Mouse (Mus musculus) MEL (cell line): Measurements from ENCODE around the gene Klf11.

Experiments used
- BHLHE40 ChIP-seq: IDR thresholded peaks from 2 replicates; pipeline ENCODE4 v1.6.1; 2012; ENCODE audit warnings: low read depth, mild to moderate bottlenecking, inconsistent platforms, low read length, improper control_type of control experiment, borderline replicate concordance
- CTCF ChIP-seq, 3 experiments: IDR thresholded peaks in 2 of 3; conservative IDR thresholded peaks in 1 of 3; 2 replicates each; pipeline ENCODE4 v1.5.1; 2011 to 2012; ENCODE audit warnings: low read length in 3 of 3, low read depth in 2 of 3, mild to moderate bottlenecking in 2 of 3, improper control_type of control experiment in 1 of 3, inconsistent platforms in 1 of 3, mixed read lengths in 1 of 3, moderate library complexity in 1 of 3; ENCODE audit not compliant: control insufficient read depth in 1 of 3, insufficient read depth in 1 of 3, poor library complexity in 1 of 3, severe bottlenecking in 1 of 3
- E2F4 ChIP-seq: IDR thresholded peaks from 2 replicates; pipeline ENCODE4 v1.6.1; 2011; ENCODE audit warnings: low read depth, low read length, improper control_type of control experiment, borderline replicate concordance
- KAT2A ChIP-seq: conservative IDR thresholded peaks from 2 replicates; pipeline ENCODE4 v1.6.1; 2012; ENCODE audit warnings: low read depth, low read length, improper control_type of control experiment, inconsistent platforms
- MEF2A ChIP-seq: IDR thresholded peaks from 2 replicates; pipeline ENCODE4 v1.6.1; 2014; ENCODE audit warnings: low read depth, mild to moderate bottlenecking, inconsistent platforms, low read length, improper control_type of control experiment; ENCODE audit not compliant: poor library complexity, insufficient replicate concordance, severe bottlenecking; ENCODE audit errors: extremely low read depth
- POLR2A ChIP-seq, 2 experiments: IDR thresholded peaks; 2 replicates each; pipeline ENCODE4 v1.6.1; 2011 to 2012; ENCODE audit warnings: low read length in 2 of 2, mild to moderate bottlenecking in 2 of 2, control low read depth in 1 of 2, improper control_type of control experiment in 1 of 2, low read depth in 1 of 2, moderate library complexity in 1 of 2; ENCODE audit not compliant: control insufficient read depth in 1 of 2, insufficient read depth in 1 of 2, poor library complexity in 1 of 2
- TAL1 ChIP-seq: IDR thresholded peaks from 2 replicates; pipeline ENCODE4 v1.6.1; 2012; ENCODE audit warnings: mild to moderate bottlenecking, inconsistent platforms, low read length, moderate library complexity, mixed read lengths
- TCF12 ChIP-seq: IDR thresholded peaks from 2 replicates; pipeline ENCODE4 v1.6.1; 2014; ENCODE audit warnings: low read depth, mild to moderate bottlenecking, inconsistent platforms, low read length, improper control_type of control experiment, moderate library complexity

GRCm38 (mm10) chr12:24686038-24686695 lies 35.1 kb downstream of the Klf11 start:
- TF ChIP-seq TAL1, result no peak
- no peak for TF ChIP-seq KAT2A
- TF ChIP-seq MEF2A, result no peak
- TF ChIP-seq BHLHE40, result no peak
- TF ChIP-seq TCF12, result no peak
- TF ChIP-seq CTCF (IDR thresholded peaks at IDR 0.05 in 2 of 3, conservative IDR thresholded peaks at IDR 0.05 in 1 of 3; ENCODE audit: control insufficient read depth in 1 of 3, insufficient read depth in 1 of 3, low read depth in 2 of 3, low read length in 3 of 3, poor library complexity in 1 of 3, severe bottlenecking in 1 of 3), result no peak
- TF ChIP-seq E2F4, result no peak
- TF ChIP-seq POLR2A (IDR thresholded peaks at IDR 0.05; ENCODE audit: control insufficient read depth in 1 of 2, insufficient read depth in 1 of 2, low read depth in 1 of 2, low read length in 2 of 2, poor library complexity in 1 of 2), result no peak
